Mouse (Mus musculus): ENCODE measurements around the gene Ppp1r15b. TPM values are rescaled to one million over a fixed set of nuclear protein-coding genes. Genes with fewer than 3 reads are reported as not detected.

The Ppp1r15b gene
- total and polyA plus RNA-seq, 2 experiments from 2014 or later: 17.5 to 42.3 TPM

DNA sequence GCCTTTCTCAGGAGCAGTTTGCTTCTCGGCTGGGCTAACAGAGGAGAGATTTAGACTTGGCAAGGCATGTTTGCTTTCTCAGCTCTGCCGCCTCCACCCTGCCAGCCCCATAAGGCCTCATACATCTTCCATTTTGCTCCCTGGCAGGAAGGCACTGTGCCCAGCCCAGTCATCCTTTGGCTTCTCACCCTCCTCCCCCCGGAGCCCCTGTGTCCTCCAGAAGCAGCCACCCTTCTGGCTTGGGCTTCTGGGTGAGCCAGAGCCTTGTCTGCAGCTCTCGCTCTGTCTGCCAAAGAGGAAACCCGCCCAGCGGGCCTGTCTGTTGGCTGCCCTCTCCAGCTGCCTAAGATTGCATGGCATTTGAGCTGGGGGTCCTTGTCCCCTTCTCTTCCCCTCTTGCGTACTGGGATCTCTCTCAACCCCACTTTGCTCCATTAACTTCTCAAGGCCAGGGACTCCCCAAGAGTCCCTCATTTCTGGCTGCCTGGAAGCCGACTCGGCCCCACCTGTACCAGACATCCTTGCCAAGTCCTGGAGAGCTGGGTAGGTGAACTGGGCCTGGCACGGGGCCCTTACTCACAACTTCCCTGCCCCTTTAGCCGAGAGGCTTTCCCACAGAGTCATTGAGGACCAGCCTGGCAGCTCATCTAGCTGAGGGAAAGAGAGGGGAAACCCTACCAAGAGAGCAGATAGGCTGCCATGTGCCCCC lies 47.9 kb downstream of the Ppp1r15b start:
- Histone ChIP-seq H3K9ac (replicated peaks; ENCODE audit: low read length, poor library complexity, severe bottlenecking) (no peak overlapping the region), H3K36me3 (ENCODE audit: insufficient read depth, low read length) (no peaks in the 10 kb centered on the region), H3K27me3 (ENCODE audit: insufficient read depth, low read length) (no peaks in the 10 kb centered on the region), H3K4me1 (ENCODE audit: insufficient read depth, low read length) (peaks cover 2% of the 10 kb centered on the region; the same call in 1 of the 2 replicates), H3K4me2 (ENCODE audit: low read depth, low read length, poor library complexity, severe bottlenecking) (no peak overlapping the region), H3K27ac (ENCODE audit: low read depth, low read length) (peak overlapping the region; percentile 32; the same call in 1 of the 2 replicates), H3K9me3 (ENCODE audit: low read length) (no peaks in the 10 kb centered on the region), H3K4me3 (ENCODE audit: low read depth, low read length) (no peak overlapping the region)
- DNase-seq (ENCODE audit: low spot score) (peak; percentile 89), ATAC-seq (ENCODE audit: low FRiP score) (no peak)
- 73% methylated on average over 11 of the region's 11 CpGs for WGBS
- TF ChIP-seq CTCF (IDR thresholded peaks at IDR 0.05): no peak

DNA sequence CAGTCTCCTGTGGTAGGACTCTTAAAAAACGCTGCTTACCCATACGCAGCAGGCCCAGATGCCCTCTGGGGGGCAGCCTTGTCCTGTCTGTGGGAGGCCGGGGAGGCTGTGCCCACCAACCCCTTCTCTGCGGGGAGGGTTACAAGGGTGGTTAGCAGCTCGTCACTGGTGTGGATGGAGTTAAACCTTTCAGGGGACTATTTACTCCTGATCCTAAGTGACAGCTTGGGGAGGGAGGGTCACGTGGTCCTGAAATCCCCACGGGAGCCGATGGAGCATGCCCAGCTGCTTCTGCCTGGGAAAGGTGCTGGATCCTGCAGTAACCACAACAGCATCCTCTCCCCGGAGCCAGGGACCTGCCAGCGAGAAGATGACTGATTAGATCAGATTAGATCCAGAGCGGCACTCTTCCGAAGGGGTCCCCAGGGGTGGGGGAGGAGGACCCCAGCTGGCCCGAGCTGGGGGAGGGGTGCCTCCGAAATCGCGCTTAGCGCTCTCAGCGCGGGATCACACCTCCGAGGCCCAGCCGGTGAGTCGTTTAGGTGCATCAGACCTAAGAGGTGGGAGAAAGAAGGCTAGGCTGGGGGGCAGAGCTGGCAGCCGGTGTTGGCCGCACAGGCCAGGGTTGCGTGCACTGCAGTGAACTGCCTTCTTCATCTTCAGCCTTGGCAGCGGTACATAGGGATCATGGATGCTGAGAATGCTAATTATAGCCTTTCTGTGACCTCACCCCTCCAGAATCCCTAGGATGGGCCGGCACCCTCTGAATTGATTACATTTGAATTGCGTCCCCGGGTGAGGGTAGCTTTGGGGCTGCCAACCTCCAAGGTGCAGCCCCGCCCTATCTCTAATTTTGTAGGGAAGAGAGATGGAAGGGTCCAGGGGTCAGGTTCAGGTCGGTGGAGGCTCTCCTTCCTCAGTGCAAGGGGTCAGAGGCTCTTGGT lies 50.4 kb downstream of the Ppp1r15b start:
- WGBS: under 1% methylated on average over 31 of the region's 31 CpGs
- H3K4me2 ChIP-seq (ENCODE audit: low read depth, low read length, poor library complexity, severe bottlenecking): peak overlapping the region; percentile 55
- H3K9me3 ChIP-seq (ENCODE audit: low read length): no peaks in the 10 kb centered on the region
- peak; percentile 97 for TF ChIP-seq CTCF (IDR thresholded peaks at IDR 0.05)
- peak; percentile 96 for DNase-seq (ENCODE audit: low spot score)
- no peaks in the 10 kb centered on the region for H3K27me3 ChIP-seq (ENCODE audit: insufficient read depth, low read length)
- H3K9ac ChIP-seq (replicated peaks; ENCODE audit: low read length, poor library complexity, severe bottlenecking): peak overlapping the region; percentile 83
- ATAC-seq (ENCODE audit: low FRiP score): peak; percentile 85
- H3K36me3 ChIP-seq (ENCODE audit: insufficient read depth, low read length): no peaks in the 10 kb centered on the region
- peak overlapping the region; percentile 77 for H3K4me3 ChIP-seq (ENCODE audit: low read depth, low read length)
- peaks cover 2% of the 10 kb centered on the region; the same call in 1 of the 2 replicates for H3K4me1 ChIP-seq (ENCODE audit: insufficient read depth, low read length)
- peak overlapping the region; percentile 95 for H3K27ac ChIP-seq (ENCODE audit: low read depth, low read length)

DNA sequence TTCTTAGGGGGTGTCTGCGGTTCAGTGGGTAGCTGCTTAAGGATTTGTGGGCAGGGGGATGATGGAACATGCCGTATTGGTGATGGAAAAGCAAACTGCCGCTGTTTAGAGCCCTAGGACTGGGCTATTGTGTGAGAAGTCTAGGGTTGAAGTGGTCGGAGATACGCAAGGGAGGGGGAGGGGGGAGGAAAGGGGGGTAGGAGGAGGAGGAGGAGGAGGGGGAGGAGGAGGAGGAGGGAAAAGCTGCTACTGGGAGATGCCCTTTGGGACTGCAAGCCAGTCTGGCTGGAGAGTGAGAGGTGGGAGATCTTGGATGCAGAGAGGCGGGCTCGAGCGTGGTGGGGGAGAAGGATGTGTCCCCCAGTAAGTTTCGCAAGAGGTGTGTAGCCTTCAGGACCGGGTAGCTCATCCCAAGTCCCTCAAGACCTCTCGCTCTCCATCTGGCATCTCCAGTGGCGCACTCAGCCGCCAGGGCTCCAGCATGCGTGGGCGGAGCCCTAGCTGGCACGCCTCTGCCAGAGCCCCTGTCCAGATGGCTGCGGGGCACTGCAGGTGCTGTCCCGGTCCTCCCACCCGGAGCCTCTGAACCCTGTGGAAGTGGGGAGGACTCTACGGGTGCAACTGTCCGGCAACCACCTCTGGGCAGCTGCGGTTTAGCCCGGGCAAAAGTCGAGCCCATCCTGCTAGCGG lies 51.2 kb downstream of the Ppp1r15b start:
- peak overlapping the region; percentile 77 for H3K4me3 ChIP-seq (ENCODE audit: low read depth, low read length)
- H3K4me1 ChIP-seq (ENCODE audit: insufficient read depth, low read length): peaks cover 2% of the 10 kb centered on the region; the same call in 1 of the 2 replicates
- peak overlapping the region; percentile 95 for H3K27ac ChIP-seq (ENCODE audit: low read depth, low read length)
- no peaks in the 10 kb centered on the region for H3K36me3 ChIP-seq (ENCODE audit: insufficient read depth, low read length)
- no peaks in the 10 kb centered on the region for H3K9me3 ChIP-seq (ENCODE audit: low read length)
- H3K9ac ChIP-seq (replicated peaks; ENCODE audit: low read length, poor library complexity, severe bottlenecking): peak overlapping the region; percentile 83
- DNase-seq (ENCODE audit: low spot score) (peak; percentile 83), ATAC-seq (ENCODE audit: low FRiP score) (peak; percentile 55)
- H3K4me2 ChIP-seq (ENCODE audit: low read depth, low read length, poor library complexity, severe bottlenecking): peak overlapping the region; percentile 55
- WGBS: 2% methylated on average over 23 of the region's 25 CpGs
- peak; percentile 41 for TF ChIP-seq CTCF (IDR thresholded peaks at IDR 0.05)
- H3K27me3 ChIP-seq (ENCODE audit: insufficient read depth, low read length): no peaks in the 10 kb centered on the region

DNA sequence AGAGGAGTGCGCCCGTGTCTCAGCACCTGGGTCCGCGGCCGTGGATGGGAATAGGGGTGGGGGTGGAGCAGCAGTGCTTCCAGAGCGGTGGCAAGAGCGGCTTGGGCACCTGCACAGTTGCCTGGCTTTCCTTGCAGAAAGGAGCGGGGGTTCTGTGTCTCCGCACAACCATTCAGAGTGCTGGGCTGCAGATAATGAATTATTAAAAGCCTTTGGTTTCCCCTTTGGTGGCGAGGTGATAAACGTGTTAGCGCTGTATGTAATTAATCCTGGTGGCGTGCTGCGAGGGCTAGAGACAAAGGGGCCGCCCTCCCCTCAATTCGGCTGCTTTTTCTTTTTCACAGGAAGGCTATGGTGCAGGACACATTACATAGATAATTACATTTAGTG lies 51.8 kb downstream of the Ppp1r15b start:
- DNase-seq (ENCODE audit: low spot score): peak; percentile 71
- 2% methylated on average over 16 of the region's 16 CpGs for WGBS
- peaks cover 3% of the 10 kb centered on the region; the same call in 1 of the 2 replicates for H3K4me1 ChIP-seq (ENCODE audit: insufficient read depth, low read length)

DNA sequence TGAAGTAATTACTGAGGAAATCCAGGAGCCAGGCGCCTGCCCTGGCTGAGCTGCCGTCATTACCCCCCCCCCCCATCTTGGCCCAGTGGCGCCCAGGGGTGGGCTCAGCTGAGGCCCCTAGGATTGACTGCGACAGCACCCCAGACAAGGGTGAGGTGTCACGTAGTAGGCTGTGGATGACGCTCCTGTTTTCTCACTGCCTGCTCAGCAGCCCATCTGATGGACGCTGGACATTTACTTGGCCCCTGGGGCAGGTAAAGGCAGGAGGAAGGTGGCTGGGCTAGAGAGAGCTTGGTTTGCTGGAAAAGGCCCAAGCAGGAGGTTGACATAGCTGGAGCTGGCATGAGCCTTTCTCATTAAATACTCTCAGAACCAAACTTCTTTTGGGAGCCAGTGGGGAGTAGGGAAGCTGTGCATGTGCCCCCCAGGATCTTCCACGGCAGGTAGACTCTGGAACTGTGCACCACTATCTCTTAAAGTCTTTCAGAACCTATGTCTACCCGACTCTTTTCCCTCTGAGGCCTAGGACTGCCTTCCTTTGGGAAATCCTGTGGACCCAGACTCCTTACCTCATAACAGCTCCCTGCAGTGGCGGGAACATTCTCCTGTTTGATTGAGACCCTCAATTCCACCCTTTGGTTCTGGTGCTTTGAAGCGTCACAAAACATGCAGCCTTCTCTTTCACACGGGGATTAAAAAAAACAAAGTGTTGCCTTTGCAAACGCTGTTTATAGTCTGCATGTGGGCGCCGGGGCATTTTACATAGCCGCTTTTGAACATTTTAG lies 52.4 kb downstream of the Ppp1r15b start:
- Histone ChIP-seq H3K4me1 (ENCODE audit: insufficient read depth, low read length) (peaks cover 9% of the 10 kb centered on the region; the same call in 1 of the 2 replicates), H3K27ac (ENCODE audit: low read depth, low read length) (peak overlapping the region; percentile 95), H3K4me2 (ENCODE audit: low read depth, low read length, poor library complexity, severe bottlenecking) (peak overlapping the region; percentile 55), H3K9me3 (ENCODE audit: low read length) (no peaks in the 10 kb centered on the region), H3K4me3 (ENCODE audit: low read depth, low read length) (peak overlapping the region; percentile 77), H3K36me3 (ENCODE audit: insufficient read depth, low read length) (no peaks in the 10 kb centered on the region), H3K9ac (replicated peaks; ENCODE audit: low read length, poor library complexity, severe bottlenecking) (peak overlapping the region; percentile 83), H3K27me3 (ENCODE audit: insufficient read depth, low read length) (no peaks in the 10 kb centered on the region)
- no peak for TF ChIP-seq CTCF (IDR thresholded peaks at IDR 0.05)
- WGBS: 7% methylated on average over 16 of the region's 16 CpGs
- no peak for DNase-seq (ENCODE audit: low spot score)
- no peak for ATAC-seq (ENCODE audit: low FRiP score)

More for the DNA sequence above, 51.8 kb downstream of the Ppp1r15b start:
- no peaks in the 10 kb centered on the region for H3K9me3 ChIP-seq (ENCODE audit: low read length)
- H3K9ac ChIP-seq (replicated peaks; ENCODE audit: low read length, poor library complexity, severe bottlenecking): peak overlapping the region; percentile 83
- H3K4me3 ChIP-seq (ENCODE audit: low read depth, low read length): peak overlapping the region; percentile 77
- no peaks in the 10 kb centered on the region for H3K27me3 ChIP-seq (ENCODE audit: insufficient read depth, low read length)
- TF ChIP-seq CTCF (IDR thresholded peaks at IDR 0.05): no peak
- peak overlapping the region; percentile 95 for H3K27ac ChIP-seq (ENCODE audit: low read depth, low read length)
- peak overlapping the region; percentile 55 for H3K4me2 ChIP-seq (ENCODE audit: low read depth, low read length, poor library complexity, severe bottlenecking)
- peak; percentile 63 for ATAC-seq (ENCODE audit: low FRiP score)
- no peaks in the 10 kb centered on the region for H3K36me3 ChIP-seq (ENCODE audit: insufficient read depth, low read length)

All from midbrain, postnatal 0 days (tissue).